Mouse (Mus musculus) left cerebral cortex, postnatal 36 days (tissue): ENCODE data around the gene Pacsin2. TPM values are rescaled to one million over a fixed set of nuclear protein-coding genes. Genes with fewer than 3 reads are reported as not detected.

Experiments used
- DNase-seq, 2 experiments: peaks; one replicate each; pipeline ENCODE4 v3.0.0; 2021 to 2022; ENCODE audit warnings: low spot score in 2 of 2, mixed read lengths in 1 of 2
- intact Hi-C: fragments of 180-260 bp; cut with DNase I; formaldehyde crosslinking; loops from one replicate; pipeline ENCODE4 v1.15.1; 2025
- total RNA-seq, 2 experiments: library from RNA; stranded (reverse); gene quantifications; 2 replicates each; pipeline ENCODE4 v1.2.3; 2021

Gene Pacsin2
- total RNA-seq, 2 experiments from 2014 or later = 88.9 to 102 TPM

DNA sequence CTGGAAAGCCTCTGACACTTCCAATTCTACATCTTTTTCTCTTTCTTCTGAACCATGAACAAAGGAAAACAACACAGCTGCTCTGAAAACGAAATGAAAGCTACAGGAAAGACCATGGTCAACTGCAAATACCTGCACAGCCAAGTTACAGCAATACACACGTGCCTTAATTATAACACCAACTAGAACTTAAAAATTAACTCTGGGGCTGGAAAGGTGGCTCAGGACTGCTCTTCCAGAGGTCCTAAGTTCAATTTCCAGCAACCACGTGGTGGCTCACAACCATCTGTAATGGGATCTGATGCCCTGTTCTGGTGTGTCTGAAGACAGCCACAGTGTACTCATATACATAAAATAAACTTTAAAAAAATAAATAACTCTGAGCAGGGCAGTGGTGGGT lies 9.4 kb downstream of the Pacsin2 start:
- intact Hi-C loops = no loop called here
- DNase-seq = no peak

DNA sequence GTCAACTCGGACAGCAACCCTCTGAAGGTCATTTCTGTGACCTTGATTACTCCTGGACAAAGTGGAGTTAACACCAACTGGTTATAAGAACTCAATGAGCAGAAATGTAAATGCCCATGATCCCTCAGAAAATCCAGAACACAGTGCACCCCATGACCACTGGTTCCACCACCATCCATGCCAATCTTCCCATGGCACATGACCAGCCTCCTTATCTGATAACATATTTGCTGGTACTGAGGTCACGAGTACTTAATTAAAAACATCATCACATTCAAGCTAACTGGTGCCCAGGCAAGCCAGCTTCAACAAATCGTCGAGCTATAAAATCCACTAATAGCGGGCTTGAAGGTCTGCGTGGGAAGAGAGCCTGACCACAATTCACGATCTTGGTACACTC lies 10.0 kb downstream of the Pacsin2 start:
- no peak for DNase-seq
- intact Hi-C loops = loop anchor here (5.0 kb wide), 2 partner anchors 37 to 57 kb away; no protein-coding TSS in a partner anchor

DNA sequence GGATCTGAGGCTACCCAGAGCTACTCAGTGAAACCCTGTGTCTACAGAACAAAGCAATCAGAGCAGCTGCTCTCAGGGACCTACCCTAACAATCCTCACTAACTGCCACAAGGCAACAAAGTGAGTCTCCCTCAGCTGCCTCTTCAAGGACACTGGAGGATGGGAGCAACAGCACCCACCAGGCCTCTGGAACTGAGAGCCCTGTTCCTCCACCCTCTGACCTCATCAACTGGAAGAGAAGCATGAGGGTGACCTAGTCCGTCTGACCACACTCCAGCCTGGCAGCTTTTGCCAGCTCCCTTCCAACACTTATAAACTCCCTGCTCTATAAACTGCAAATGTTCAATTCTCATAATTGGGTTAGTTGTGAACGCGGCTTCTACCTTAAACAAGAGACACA lies 10.5 kb downstream of the Pacsin2 start:
- intact Hi-C loops = loop anchor here (5.0 kb wide), 2 partner anchors 37 to 57 kb away; no protein-coding TSS in a partner anchor
- no peak for DNase-seq

GRCm38 (mm10) chr15:83452219-83452760 lies 12.1 kb downstream of the Pacsin2 start:
- intact Hi-C loops = loop anchor here (5.0 kb wide), 2 partner anchors 35 to 55 kb away; no protein-coding TSS in a partner anchor
- DNase-seq = no peak

DNA sequence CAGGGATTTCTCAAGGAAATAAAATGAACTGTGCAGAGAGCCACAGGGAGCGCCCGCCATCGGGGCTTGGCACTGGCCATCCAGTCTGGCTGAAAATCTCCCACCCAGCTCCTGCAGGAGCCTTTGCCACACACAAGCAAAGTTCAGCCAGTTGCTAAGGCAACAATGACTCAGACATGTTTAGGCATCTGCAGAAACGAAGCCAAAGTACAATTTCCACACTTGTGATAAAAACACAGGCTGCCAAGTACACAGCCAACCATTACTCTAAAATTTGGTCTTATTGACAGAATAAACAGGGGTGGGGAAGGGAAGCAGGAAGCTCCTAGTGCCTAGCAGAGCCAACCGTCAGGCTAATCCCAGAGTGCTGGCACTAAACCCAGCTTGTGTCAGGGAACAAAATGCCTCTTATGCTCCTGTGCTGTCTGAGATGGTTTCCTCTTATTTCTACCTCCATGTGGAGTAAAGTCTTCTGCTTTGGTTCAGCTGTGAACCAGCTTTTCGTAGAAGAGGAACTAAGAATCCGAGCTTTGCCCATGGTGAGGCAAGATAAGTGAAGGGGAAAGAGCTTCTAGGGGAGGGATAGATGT lies 12.7 kb downstream of the Pacsin2 start:
- DNase-seq = peak in 1 of 2 experiments; percentile 18

DNA sequence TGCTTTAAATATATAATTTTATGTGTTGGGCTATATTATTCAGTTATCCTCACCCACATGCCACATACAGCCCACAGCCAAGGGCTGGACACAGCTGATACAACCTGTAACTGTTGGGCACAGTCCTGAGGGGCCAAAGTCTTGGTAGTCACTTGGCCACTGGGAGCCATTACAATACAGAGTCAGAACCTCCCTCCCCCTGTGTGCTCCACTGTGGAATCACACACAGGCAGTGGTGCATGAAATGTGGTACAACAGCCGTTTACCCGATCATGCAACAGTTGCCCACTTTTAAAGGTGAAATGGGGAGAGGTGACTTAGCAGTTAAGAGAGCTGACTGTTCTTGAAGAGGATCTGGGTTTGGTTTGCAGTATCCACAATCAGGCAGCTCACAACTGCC lies 14.4 kb downstream of the Pacsin2 start:
- DNase-seq = no peak
- intact Hi-C loops = loop anchor here (5.0 kb wide), 2 partner anchors 33 to 53 kb away; no protein-coding TSS in a partner anchor

More for the DNA sequence above, 12.7 kb downstream of the Pacsin2 start:
- intact Hi-C loops = loop anchor here (5.0 kb wide), 2 partner anchors 34 to 54 kb away; no protein-coding TSS in a partner anchor

GRCm38 (mm10) chr15:83448646-83449045 lies 15.8 kb downstream of the Pacsin2 start:
- DNase-seq = no peak
- intact Hi-C loops = no loop called here

- peak; percentile 68 to 75 for DNase-seq
- intact Hi-C loops = no loop called here
These were observed 16.4 kb downstream of the Pacsin2 start for GRCm38 (mm10) chr15:83447791-83448544.

GRCm38 (mm10) chr15:83445908-83446307 lies 18.5 kb downstream of the Pacsin2 start:
- no peak for DNase-seq
- intact Hi-C loops = no loop called here

DNA sequence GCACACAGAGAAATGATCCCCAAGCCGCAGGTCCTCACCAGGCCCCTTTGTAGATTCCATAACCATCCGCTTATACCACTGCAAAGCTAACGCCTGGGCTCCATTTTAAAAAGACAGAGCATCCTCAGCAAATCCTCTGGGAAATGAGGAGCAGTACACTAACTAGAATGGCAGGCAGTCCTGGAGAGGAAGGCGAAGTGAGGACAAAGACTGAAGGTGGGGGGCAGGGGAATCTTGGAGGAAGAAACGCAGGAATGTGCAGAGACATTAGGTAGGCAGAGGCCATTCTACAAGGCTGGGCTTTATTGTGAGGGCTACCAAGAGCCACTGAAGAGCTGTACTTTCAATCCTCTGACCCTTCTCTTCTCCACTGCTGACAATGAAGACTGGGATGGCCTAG lies 19.0 kb downstream of the Pacsin2 start:
- intact Hi-C loops = no loop called here
- DNase-seq = no peak

DNA sequence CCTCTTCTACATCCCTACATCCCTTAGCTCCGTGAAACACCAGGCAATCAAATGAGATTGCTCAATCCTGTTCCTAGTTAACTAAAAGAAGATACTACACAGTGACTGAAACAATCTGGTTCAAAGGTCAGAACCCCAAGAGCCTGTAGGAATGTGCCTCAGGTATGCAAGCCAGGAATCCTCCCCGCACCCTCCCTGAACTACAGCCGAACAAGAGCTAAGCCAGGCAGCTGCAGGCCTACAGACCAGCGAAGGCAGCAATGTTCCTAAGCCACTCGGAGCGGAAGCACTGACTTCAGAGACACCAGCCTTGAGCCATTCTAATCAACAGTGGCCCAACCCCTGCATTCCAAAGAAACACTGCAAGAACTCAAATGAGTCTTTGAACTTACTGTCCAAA lies 20.0 kb downstream of the Pacsin2 start:
- DNase-seq = no peak
- intact Hi-C loops = no loop called here

DNA sequence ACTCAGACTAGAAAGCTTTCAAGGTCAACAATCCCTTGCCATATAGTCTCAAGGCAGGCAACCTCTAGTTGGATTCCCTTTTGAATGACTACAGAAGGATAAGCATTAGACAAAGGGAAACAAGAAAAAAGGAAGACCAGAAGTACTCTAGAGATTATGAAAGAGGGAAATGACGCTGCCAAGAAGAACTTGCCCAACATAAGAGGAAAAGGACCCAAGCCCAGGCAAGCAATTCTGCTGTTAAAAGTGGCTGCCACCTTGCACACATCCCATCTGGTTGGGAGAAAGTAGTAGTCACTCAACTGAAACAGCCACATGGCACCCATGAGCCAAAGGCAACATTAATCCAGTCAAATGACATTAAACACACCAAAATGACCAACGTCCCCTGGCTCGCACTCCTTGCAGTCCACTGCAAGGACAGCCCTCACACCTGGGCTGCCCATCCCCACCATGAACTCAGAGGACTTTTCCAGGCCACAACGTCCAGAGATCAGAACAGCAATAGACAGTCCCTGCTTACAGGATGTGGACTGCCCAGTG lies 21.8 kb downstream of the Pacsin2 start:
- intact Hi-C loops = no loop called here
- DNase-seq = no peak

DNA sequence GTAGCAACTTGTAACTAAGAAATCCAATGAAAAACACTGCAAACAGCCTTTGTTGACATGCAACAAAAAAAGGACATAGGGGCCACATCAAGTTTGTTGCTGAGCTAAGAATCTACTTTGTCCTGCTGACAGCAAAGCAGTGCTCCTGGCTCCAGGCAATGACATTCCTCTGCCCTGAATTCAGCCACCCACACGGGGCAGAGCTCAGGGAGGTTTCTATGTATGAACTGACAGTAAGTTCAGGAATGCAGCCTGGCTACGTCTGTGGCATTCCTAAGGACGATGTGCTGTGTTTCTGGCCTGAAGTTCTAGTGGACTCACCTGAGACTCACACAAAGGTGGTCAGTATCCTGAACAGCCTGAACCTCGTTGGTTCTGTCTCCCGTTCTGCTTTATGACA lies 23.7 kb downstream of the Pacsin2 start:
- DNase-seq = no peak

DNA sequence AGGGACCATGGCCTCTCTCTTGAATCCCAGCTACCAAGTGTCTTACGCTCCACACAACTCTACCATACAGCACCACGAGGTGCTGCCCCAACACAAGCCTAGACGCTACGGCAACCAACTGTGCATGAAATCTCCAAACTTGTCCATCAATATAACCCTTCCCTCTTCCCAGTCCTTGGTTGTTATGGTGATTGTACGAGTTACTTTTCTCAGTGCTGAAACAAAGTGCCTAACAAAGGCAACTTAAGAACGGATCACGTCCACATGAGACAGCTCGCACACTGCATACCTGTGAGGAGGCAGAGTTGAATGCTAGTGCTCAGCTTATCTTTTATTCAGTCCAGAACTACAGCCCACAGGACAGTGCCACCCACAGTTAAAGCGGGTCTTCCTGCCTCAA lies 27.9 kb downstream of the Pacsin2 start:
- no peak for DNase-seq
- intact Hi-C loops = no loop called here

More for the DNA sequence above, 23.7 kb downstream of the Pacsin2 start:
- intact Hi-C loops = no loop called here

- DNase-seq = peak; percentile 24 to 28
- intact Hi-C loops = no loop called here
These were observed 28.9 kb downstream of the Pacsin2 start for GRCm38 (mm10) chr15:83435324-83436090.

- intact Hi-C loops = no loop called here
These were observed 29.7 kb downstream of the Pacsin2 start for GRCm38 (mm10) chr15:83434692-83435091.

GRCm38 (mm10) chr15:83433344-83433743 lies 31.1 kb downstream of the Pacsin2 start:
- no peak for DNase-seq
- intact Hi-C loops = no loop called here

More at GRCm38 (mm10) chr15:83434692-83435091, 29.7 kb downstream of the Pacsin2 start:
- no peak for DNase-seq

GRCm38 (mm10) chr15:83432231-83433031 lies 32.0 kb downstream of the Pacsin2 start:
- no peak for DNase-seq
- intact Hi-C loops = no loop called here
